Mouse (Mus musculus) spleen, embryonic (tissue): Measurements from ENCODE around the gene Dlat.

Experiments
- CTCF ChIA-PET: fragments of 350-600 bp; sonication (Branson Sonifier 250); formaldehyde crosslinking; loops from one replicate; lab custom pipeline; 2022; lab: Charles Lee

Dlat gene

GRCm38 (mm10) chr9:50596973-50597372 is 62.6 kb downstream of the Dlat start:
- CTCF ChIA-PET, result no interaction called here

GRCm38 (mm10) chr9:50594794-50595417 is 64.7 kb downstream of the Dlat start:
- CTCF ChIA-PET, result interaction anchor here (0.6 to 1.1 kb wide), 2 partner anchors 69 to 1603 kb away, joined by 3 to 6 read pairs; no protein-coding TSS in a partner anchor

DNA sequence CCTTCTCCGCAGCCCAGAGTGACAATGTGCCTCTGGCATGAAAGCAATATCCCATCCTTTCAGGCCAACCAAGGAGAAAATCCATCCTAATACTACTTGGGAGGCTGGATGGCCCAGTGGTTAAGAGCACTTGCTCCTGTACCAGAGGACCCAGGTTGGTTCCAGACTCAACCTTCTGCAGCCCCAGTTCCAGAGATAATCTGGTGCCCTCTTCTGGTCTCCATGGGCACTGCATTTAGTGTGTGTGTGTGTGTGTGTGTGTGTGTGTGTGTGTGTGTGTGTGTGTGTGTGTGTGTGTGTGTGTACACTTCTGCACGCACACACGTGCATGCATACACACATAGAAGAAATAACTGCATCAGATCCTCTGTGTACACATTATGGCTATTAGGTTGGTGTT is 66.0 kb downstream of the Dlat start:
- CTCF ChIA-PET, result interaction anchor here (1.3 to 1.5 kb wide), 2 partner anchors 72 to 77 kb away, joined by 3 read pairs; no protein-coding TSS in a partner anchor

GRCm38 (mm10) chr9:50592955-50593354 is 66.6 kb downstream of the Dlat start:
- CTCF ChIA-PET, result interaction anchor here (1.3 to 1.5 kb wide), 2 partner anchors 72 to 78 kb away, joined by 3 read pairs; no protein-coding TSS in a partner anchor

- CTCF ChIA-PET, result interaction anchor here (0.9 kb wide), 1 partner anchor 64 kb away, joined by 3 read pairs; no protein-coding TSS in a partner anchor
These were observed 68.6 kb downstream of the Dlat start for GRCm38 (mm10) chr9:50590856-50591518.

DNA sequence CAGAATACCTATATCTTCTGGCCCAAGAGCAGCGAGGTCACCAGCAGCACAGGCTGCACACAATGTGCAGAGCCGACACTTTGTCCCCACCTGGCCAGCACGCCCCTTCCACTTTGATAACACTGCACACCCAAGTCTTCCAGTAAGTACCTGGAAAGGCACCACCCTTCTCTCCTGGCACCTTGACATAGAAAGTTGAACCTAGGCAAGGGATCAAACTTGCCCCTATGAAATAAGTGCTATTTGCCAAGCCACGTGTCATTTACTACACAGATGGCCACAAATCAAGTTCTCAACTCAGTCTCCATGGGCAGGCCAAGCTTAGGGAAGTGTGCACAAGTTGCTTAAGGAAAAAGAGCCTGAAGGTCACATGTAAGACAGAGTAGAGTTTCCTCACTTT is 72.6 kb downstream of the Dlat start:
- CTCF ChIA-PET, result no interaction called here

DNA sequence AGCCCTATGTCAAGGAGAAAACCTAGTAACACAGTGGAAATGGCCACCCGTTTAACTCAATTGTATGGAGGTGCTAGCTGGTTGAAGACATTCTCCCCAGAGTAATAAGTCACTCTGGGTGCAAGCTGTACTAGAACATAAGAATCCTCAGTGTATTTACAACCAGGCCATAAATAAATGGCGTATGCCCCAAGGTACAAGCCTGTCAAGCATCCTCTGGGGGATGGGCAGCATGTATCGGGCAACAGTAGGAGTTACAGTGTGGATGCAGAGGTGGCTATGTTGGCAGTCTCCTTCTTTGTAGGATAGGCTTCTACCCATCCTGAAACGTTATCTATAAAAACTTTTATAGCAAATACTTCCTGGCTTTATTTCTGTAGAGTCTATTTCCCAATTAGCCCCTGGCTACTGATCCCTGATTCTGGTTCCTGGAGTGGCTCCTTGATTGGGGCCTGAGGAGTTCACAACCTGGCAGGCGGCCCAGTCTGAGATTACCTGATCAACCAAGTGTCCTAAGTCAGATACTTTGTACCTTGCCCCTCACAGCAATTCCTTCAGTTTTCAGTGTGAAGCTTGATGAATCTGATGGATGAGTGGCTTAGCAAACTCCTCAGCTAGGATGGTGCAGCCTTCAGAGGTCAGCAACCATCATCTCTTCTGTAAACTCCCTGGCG is 74.3 kb downstream of the Dlat start:
- CTCF ChIA-PET, result no interaction called here
